Mouse (Mus musculus): ENCODE measurements at regions not wholly inside any gene's neighbourhood (a gene's known extent, or its start where the extent isn't known, plus 50 kb on each side); places are given as distances from the start of the nearest gene placed in this dataset.

DNA sequence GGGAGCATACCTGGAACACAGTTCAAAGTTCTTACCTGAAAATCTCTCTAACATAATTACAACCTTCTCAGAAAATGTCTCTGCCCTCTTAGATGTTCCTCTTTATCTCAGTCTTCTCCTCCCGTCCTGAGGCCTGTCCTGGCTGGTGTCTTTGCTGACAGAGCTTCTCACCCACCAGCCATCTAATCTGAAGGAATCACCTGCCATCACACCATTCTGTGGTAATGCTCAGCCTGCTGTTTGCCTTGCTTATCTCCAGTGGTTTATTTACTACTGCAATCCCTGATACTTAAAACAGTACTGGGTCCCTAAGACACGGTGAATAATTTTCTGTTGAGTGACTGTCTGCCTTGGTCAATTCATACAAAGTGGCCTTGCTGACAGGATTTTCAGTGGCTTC, 317.8 kb upstream of the Hnrnpa3 start:
- no peak for DNase-seq

DNA sequence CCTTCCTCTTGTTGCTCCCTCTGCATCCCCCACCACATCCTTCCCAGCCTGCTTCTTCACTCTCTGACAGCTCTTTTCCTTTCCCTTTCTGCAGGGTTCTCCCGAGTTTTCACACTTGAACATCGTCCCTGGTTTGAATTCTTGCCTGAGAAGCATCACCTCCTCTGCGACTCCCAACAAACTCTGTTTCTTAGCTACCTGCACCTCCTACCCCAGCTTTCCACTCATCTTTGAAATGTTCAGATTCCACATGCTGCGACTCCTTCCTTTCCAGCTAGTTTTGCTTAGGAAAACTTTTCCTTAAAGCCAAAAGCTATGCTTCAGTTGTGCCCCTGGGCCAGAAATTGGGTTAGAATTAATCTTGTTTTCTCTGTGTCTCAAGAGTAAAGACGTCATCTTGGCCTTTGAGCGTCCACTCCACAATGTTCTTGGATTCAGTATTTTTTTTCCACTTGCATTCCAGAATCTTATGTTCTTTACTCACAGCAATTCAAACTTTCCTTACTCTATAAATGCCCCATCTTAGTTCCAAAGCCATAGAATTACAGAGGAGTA, 317.3 kb upstream of the Hnrnpa3 start:
- no peak for DNase-seq

DNA sequence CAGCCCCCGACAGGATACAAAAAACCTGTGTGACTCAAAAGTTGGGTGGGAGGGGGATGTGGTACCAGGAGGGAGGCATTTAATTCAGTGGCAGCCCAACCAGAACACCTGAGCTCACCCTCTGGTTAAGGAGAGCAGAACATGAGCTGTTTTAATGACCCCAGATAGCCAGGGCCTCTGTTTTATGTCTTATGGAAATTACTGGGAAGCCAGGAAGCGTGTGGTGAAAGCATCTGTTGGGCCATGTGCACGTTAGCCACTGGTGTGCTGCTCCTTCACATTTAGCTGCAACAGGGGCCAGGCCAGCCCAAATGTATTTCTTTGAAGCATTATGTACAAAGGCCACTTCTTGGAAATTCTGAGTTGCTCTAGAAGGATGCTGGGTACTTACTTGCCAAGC, 308.2 kb upstream of the Hnrnpa3 start:
- DNase-seq, result no peak

DNA sequence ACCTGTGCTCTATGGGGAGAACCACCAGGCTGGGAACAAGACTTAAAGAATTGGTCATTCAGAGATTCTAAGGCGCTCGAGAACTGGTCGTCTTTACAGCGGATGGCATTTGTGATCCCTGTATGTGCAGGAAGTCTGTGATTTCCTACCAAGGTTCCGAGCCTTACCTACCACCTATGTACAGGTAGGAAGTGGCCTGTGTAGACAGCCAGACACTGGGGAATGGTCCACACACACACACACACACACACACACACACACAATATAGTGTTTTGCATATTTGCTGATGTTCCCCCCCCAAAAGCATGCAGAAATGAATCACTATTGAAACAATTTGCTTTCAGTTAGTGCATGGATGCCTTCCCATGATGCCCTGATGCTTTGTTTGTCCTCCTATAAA, 307.1 kb upstream of the Hnrnpa3 start:
- DNase-seq, result no peak

DNA sequence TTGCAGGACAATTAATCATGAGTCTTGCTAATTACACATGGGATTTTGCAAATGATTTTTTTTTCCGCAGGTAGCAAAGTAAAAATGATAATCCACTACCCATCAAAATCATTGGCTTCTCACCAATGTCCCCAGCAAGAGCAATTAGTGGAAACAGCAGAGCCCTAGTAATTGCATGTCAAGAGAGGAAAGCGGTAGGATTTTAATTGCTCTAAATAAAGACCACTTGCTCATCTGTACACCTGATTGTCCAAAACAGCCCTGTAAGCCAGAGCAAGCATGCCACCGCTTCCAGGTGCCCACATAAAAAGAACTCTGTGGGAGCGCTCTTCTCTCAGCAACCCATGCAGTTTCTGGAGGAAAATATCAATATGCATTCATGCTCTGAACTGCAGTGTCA, 306.5 kb upstream of the Hnrnpa3 start:
- no peak for DNase-seq

DNA sequence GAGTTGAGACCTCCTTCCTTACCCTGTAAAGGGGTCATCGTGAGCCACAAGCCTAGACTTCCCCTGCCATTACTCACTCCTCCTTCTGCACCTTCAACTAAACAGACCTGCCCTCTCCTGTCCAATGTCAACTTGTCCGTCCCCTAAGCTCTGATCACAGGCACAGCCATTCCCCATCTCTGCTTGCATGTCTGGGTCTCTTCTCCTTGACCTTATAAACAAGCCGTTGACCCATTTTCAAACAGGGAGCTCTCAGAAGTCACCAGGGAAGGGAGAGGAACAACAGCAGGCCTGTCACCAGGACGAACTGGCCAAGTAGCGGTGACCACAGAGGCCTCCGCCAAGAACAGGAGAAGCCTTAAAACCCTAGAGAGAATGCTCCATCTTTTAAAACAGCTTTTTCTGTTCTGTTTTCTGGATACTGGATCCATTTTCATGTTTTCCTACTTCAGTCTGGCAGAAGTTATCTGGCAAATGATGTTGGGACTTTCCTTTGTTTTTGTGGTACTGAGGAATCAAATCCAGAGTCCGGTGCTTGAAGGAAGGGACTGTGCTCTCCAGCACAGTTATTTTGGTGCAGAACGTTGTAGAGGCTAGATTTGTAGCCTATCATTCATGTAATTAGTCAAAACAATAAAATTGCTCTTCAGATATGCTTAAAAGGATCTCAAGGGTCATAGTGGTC, 302.2 kb upstream of the Hnrnpa3 start:
- peak in 1 of 2 experiments; percentile 18 for DNase-seq

DNA sequence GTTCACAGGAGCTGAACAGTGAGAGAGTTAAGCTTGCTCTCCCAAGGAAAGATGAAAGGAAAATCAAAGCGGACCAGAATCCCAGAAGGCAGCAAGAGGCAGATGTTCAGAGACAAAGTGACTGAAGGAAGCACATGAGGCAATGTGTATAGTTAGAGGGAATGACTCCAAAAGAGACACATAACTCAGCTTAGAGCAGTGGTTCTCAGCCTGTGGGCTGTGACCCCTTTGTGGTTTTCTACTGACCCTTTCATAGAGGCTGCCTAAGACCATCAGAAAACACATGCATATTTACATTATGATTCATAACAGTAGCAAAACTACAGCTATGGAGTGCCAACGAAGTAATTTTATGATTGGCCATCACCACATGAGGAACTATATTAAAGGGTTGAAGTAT, 301.5 kb upstream of the Hnrnpa3 start:
- no peak for DNase-seq

DNA sequence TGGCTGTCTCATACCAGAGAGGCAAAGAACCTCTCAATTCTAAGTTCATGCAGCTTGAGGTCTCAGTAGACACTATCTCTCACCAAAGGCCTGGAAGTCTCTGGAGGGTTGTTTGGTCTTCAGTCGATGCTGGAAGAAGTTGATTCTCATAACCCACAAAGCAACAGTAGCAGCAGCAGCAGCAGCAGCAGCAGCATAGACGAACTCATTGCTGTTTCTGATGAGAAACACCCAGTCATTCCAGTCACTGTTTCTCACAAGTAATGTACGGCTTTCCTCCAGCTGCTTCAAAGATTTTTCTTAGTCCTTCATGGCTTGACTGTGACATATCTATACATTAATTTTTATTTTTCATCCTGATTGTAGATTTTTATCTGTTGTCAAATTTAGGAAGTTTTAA, 298.1 kb upstream of the Hnrnpa3 start:
- DNase-seq, result no peak

DNA sequence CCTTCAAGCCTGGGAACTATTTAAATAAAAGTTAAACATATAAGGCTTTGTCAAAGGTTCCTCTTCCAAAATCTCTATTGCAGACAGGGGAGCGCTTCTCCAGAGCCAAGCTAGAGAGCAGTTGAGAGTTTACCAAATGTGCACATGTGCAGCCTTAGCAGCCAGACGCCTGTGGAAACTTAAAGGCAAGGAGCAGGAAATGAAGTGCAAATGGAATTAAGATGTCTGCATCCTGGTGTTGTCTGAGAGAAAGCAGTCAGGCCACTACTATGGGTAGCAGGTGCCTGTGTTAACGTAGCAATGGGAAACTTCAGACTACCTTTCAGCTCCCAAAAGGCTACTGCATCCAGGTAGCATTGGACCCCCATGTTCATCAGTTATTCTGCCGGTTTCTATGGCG, 282.4 kb upstream of the Hnrnpa3 start:
- no peak for DNase-seq

DNA sequence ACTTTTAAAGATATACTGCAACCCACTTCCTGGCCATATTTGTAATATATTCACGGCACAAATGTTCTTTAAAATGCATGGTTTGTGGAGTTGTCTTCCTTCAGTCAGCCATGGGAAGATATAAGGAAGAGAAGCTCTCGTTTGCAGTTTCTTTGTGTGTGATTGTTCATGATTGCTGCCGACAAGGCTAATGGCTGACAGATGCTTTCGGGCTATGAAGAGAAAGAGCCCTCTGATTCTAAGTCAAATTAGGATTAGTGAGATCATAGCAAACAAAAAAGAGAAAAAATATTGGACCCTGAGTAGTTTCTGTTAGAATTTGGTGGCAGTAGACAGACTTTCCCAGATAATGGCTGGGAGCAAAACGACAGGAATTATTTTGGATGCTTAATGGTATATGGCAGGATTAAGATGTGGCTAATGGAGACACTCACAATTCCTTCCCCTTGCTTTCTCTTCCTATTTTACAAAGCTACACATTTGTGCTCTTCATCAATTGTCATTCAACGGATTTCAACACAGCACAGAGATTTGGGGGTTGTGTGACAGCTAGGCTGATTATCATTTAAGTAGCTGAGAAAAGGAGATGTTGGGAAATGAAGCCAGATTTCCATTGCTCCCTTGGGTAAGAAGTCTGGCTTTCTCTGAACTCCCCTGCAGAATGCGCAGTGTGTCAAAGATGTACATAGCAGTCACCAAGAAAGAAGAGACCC, 273.4 kb upstream of the Hnrnpa3 start:
- DNase-seq, result no peak

DNA sequence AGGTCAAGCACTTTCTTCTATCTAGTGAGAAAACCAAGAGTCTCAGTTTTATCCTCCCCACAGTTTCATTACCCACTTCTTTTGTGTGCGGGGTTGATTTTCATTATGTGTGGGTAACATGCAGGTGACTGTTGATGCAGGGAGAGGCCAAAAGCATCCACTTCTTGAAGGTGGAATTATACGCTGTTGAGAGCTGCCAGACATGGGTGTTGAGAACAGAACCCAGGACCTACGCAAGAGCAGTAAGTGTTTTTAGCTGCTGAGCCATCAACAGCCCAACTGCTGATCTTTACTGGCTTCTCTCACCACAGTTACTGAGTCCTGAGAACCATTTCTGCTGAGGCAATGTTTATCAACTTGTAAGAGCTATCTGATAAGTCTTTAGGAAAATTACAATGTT, 272.4 kb upstream of the Hnrnpa3 start:
- no peak for DNase-seq

DNA sequence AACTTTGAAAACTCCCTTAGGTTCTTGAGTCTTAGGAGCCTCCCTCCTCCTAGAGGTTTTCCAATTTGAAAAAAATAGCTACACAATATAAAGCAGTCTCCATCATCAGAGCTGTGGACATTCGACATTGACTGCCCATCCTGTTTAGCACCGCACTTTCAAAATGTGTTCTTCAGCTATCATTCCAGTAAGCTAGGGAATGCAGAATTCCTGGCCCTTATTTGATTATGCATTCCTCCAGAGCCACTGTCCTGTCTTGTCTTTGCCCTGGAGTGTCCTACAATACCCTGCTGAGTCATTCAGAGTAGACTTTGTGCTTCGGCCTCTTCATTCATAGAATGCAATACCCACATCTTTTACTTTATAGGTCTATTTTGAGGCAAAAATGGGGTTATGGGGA, 267.0 kb upstream of the Hnrnpa3 start:
- no peak for DNase-seq

DNA sequence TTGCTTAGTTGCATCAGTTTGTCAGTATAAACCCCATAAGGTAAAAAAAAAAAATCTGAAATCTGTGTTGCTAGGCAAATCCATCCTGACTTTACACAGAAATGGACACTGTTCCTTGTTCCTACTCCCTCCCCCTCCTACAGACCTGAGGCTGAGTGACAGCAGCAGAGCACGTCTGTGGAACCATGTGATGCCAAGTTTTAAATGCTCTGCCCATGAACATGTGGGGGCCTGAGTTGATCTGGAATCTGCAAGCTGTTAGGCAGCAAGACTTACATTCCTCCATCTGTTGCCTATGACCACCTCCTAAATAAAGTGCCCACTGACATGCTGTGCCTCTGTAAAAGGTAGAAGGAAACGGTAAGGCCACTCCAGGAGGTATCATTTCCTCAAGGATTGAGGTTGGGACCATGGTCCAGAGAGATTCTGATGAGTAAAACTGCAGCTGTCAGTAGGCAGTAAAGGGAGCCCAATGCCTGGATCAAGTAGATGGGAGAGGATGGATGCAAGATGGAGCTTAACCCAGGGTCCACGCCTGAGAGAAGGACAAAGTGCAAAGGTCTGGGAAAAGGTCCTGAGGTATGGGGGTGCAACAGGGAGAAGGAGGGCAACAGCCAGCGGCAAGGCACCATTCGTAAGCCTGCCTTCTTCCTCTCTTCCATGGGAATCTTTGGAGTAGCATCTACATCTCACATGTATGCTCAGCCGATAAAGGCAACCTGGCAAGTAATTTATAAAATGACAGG, 264.0 kb upstream of the Hnrnpa3 start:
- DNase-seq, result no peak

DNA sequence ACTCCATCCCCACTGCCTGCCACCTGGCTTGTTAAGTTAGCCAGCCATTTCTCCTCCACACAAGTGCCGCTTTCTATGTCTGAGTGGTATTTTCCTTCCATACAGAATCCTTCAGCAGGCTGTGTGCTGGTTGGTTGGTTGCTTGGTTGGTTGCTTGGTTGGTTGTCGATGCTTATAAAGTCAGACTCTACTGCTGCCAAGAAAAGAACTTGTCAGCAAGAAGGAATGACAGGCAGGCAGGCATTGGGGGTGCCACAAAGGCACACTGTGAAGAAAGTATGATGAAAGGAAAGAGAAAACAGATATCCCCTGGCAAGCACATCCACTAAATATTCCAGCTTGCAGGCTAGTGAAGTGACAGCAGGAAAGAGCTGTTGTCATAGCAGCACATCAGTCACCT, 263.0 kb upstream of the Hnrnpa3 start:
- no peak for DNase-seq

DNA sequence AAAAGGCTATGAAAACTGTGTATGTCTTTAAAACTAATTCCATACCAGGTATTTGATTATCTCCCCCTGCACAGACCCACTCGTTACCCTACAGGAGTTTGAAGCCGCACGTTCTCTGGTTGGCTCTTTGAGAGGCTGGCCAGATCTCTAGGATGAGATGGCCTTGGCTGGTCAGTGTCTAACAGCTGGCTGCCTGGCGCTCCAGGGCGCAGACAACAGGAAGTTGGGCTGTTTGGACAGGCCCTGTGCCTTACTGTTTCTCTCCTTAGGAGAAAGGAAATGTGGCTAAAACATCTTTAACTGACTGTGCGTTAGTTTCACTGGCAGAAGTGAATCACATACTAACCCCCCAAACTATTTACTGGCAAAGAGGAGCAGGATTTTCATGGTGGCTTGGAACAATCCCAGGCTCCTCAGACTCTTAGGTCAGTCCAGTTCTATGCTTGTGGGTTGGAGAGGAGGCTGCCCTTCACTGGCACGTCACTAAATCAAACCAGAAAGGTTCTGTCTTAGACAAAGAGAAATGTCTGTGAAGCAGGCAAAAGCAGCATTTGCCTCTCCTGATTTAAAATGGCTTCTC, 258.7 kb upstream of the Hnrnpa3 start:
- DNase-seq, result peak in 1 of 2 experiments; percentile 23

DNA sequence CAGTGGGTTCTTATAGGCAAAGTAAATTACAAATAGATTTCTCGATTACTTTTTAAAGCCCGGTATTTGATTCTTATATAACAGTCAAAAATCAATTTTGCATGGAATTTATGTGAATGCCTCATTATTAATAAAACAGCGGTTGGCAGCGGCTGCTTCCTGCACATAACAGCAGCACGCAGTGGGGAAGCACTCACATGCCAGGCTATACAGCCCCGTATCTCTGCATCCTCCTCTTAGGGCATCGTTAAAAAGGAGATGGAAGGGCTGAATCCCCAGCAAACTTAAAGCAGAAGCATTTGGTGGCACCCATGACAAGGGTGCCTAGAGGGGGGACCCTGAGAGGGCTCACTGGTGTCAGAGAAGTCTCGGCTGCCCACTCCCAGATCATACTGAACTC, 255.3 kb upstream of the Hnrnpa3 start:
- DNase-seq, result no peak

DNA sequence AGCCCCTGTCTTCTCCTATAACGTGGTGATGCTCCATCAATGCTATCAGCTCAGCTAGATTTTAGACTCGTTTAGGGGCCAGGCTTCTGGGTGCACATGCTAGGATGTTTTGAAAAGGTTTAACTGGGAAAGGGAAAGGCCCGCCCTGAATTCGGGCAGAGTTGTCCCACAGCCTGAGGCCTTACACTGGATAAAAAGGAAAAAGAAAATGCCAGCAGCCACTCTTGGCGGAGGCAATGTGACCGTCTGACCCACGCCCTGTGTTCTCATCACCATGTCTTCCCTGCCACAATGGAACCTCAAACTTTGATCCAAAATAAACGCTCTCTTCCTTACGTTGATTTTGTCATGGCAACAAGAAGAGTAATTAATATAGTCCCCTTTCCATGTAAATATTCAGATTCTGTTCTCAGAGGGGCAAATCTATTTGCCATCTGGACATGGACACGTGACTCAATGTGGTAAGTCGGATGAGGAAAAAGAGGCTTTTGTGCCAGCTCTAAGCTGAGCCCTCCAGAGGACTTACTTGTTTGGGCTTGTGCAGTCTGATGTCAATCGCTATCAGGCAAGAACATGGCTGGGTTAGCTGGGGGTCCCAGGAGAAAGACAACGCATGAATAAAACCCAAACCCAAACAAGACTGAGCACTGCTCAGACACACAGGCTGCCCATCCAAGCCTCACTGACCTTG, 253.4 kb upstream of the Hnrnpa3 start:
- DNase-seq, result no peak

DNA sequence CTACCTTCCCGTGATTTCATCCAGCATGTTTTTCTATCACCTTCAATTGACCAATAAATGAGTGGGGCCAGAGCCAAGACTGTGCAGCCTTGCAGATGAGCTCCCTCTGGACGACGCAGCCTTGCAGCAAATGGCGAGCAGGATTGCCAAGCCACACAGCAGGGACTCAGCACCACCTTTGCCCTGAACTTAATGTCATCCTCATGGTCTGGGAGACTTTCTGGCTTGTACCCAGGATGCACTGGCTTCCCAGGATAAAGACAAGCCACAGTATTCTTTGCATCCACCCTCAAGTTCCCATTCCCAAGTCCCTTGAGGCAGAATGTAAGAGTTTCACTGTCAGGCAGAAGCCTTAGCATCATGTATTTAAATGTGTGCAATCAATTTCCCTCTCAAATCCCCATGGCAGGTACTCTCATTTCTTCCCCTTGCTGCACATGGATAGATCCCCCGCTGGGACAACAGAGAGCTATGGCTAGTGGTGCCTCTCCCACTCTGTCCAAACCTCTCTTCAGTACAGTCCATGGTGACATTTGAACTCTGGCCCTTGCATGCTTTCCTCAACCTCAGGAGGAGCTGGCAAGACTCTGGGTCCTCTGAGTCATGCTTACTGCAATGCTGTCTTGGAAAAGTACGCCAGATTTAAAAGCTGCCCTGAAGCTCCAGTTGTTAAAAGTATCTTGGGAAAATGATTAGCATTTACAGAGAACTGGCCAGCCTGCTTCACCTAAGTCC, 252.2 kb upstream of the Hnrnpa3 start:
- peak; percentile 40 for DNase-seq

DNA sequence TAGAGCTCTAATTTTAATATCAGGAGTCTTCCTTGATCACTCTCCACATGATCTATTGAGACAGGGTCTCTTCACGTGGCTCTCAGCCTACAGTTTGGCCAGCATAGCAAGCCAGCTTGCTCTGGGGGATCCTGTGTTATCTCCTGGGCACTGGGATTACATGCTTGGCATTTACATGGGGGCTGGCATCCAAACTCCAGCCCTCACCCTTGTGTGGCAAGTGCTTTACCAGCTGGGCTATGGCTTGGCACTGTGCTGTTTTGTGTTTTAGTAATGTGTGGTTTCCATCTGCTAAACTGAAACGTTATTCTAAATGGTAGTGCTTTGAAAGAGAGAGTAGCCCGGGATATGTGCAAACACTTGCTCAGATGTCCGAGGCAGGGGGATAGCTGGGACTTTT, 251.5 kb upstream of the Hnrnpa3 start:
- no peak for DNase-seq

DNA sequence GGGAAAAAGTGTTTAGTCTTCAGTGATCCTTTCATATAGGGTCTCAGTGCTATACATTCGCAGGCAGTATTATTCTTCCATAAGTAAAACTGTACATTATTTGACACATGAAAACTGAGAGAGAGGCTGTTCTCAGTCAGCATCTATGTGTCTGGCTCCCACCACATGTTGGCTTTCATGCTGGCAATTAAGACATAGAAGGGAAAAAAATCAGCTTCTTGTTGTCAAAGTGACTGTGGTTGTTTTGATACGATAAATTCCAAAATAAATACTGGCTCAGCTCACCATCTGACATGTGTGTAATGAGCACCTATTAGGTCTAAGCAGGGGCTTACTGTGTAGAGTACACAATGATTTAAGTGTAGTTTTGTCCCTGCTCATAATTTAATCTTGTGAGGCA, 251.0 kb upstream of the Hnrnpa3 start:
- no peak for DNase-seq

DNA sequence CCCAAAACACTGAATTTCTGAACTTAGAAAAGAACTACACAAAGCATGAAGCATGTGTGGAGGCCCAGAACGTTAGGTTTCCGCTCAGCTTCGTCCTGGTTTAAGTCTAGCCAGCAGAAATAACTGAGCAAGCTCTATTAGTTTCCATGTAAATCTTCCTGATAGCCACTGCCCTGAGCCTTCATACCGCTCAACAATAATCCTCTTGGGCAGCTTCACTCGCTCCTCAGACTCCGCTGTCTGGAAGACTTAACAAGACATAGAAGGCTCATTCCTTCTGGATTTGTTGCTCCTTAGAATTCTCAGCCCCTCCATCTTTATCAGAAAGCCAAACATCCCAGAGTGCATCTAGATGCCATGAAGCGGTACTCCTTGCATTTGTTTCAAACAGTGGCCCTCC, 249.3 kb upstream of the Hnrnpa3 start:
- no peak for DNase-seq
